Mouse (Mus musculus) small intestine, adult 10 weeks (tissue): Measurements from ENCODE around the gene Hcn1. TPM values are rescaled to one million over a fixed set of nuclear protein-coding genes. Genes with fewer than 3 reads are reported as not detected.

Experiments
- polyA plus RNA-seq: library from polyadenylated mRNA; stranded (reverse); fragments of 350-450 nt; fragmentation: Illumina TruSeq; extraction: RNeasy Lipid Tissue Mini Kit (QIAGEN cat#74804); gene quantifications from one replicate; pipeline ENCODE4 v1.2.3, GENCODE M21; 2014; ENCODE audit warnings: low replicate concordance

The Hcn1 gene
- 1.7 TPM for polyA plus RNA-seq

DNA sequence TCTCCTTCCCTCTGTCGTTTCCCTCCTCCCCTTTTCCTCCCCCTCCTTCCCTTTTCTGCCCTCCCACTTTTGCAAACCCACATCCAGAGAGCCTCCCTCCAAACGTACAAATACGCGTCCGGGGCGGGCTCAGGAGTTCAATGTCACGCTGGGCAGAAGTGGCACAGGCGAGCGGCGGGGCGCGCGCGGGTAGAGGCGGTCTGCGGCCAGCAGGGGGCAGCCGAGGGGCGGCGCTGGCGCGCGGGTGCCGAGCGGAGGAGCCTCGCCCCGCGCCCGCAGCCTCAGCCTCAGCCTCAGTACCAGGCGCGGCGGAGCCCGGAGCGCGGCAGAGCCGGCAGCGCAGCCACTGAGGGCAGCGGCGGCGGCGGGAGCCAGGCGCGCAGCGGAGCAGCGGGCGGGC is at the start of gene Hcn1:
TSS of gene Hcn1 (plus strand) at position 140 of the 400 bp plus-strand sequence.

